Mouse (Mus musculus) heart, embryonic 13.5 days (tissue): ENCODE results near the gene Hira. TPM values are rescaled to one million over a fixed set of nuclear protein-coding genes. Genes with fewer than 3 reads are reported as not detected.
"Not testable (repeated sequence)": the region's sequence is repeated elsewhere in the genome, so short reads cannot be mapped to it uniquely, and the experiment has no call there.

Experiments
- ATAC-seq: fragments of 200-750 bp; cut with Nextera tagmentation; 2 replicates; pipeline ENCODE4 v1.8.0; 2017; ENCODE audit warnings: moderate TSS enrichment; ENCODE audit not compliant: insufficient number of reproducible peaks, low FRiP score, low TSS enrichment; ENCODE audit errors: extremely low read depth
- H3K27ac ChIP-seq: fragments of 300-500 bp; sonication (generic); replicated peaks from 2 replicates; pipeline ENCODE4 v1.5.1; 2015; ENCODE audit warnings: moderate library complexity, mild to moderate bottlenecking, inconsistent platforms
- H3K27me3 ChIP-seq: fragments of 300-500 bp; sonication (generic); replicated peaks from 2 replicates; pipeline ENCODE4 v1.6.1; 2015; ENCODE audit warnings: mild to moderate bottlenecking, inconsistent platforms
- H3K36me3 ChIP-seq: fragments of 300-500 bp; sonication (generic); 2 replicates; pipeline ENCODE4 v1.6.1; 2015; ENCODE audit warnings: mild to moderate bottlenecking, inconsistent platforms
- H3K4me1 ChIP-seq: fragments of 300-500 bp; sonication (generic); 2 replicates; pipeline ENCODE4 v1.6.1; 2015; ENCODE audit warnings: inconsistent platforms
- H3K4me2 ChIP-seq: fragments of 300-500 bp; sonication (generic); 2 replicates; pipeline ENCODE4 v1.6.1; 2015; ENCODE audit warnings: inconsistent platforms, mild to moderate bottlenecking, moderate library complexity
- H3K4me3 ChIP-seq: fragments of 300-500 bp; sonication (generic); 2 replicates; pipeline ENCODE4 v1.5.1; 2015; ENCODE audit warnings: moderate library complexity, mild to moderate bottlenecking, inconsistent platforms
- H3K9ac ChIP-seq: fragments of 300-500 bp; sonication (generic); 2 replicates; pipeline ENCODE4 v1.6.1; 2015; ENCODE audit warnings: inconsistent platforms, mild to moderate bottlenecking, moderate library complexity
- H3K9me3 ChIP-seq: fragments of 300-500 bp; sonication (generic); 2 replicates; pipeline ENCODE4 v1.6.1; 2016; ENCODE audit warnings: inconsistent platforms
- WGBS: fragments of 180-500 bp; shearing (Covaris S2); methylation state at CpG from one replicate; pipeline ENCODE4 v1.1.7; 2015; ENCODE audit warnings: mixed read lengths; 5-methylcytosine and 5-hydroxymethylcytosine counted together
- polyA plus RNA-seq: library from polyadenylated mRNA; unstranded; fragments of >200 nt; fragmentation: Nextera tagmentation; extraction: Ambion mirVana; gene quantifications from 2 replicates; pipeline ENCODE4 v1.2.1, GENCODE M21; 2015

Gene Hira
- polyA plus RNA-seq, result 11.0 and 11.8 TPM in 2 replicates

GRCm38 (mm10) chr16:18876442-18877308 lies at the start of gene Hira, which contains the start of gene Mrpl40:
Gene Hira, plus strand, starts transcription at chr16:18877037.
Gene Mrpl40, minus strand, starts transcription at chr16:18876862.
- Histone ChIP-seq H3K9ac (peak within 1 kb of the TSS; percentile 95), H3K36me3 (peaks cover 41% of the 10 kb centered on the region), H3K4me3 (peak within 1 kb of the TSS; percentile 96), H3K27me3 (no peaks in the 10 kb centered on the region), H3K9me3 (no peaks in the 10 kb centered on the region), H3K27ac (peak within 1 kb of the TSS; percentile 95), H3K4me2 (peak within 1 kb of the TSS; percentile 95), H3K4me1 (peaks cover 27% of the 10 kb centered on the region)
- under 1% methylated on average over 93 of the region's 93 CpGs for WGBS
- ATAC-seq, result peak; percentile 96

- Histone ChIP-seq H3K27ac (no peak overlapping the region), H3K4me3 (no peak overlapping the region), H3K9ac (no peak overlapping the region), H3K9me3 (no peaks in the 10 kb centered on the region), H3K36me3 (peaks cover 98% of the 10 kb centered on the region), H3K4me2 (no peak overlapping the region), H3K27me3 (no peaks in the 10 kb centered on the region), H3K4me1 (0 out of 2 replicates have a peak, but pooled peaks cover 4% of the 10 kb centered on the region)
- 87% methylated on average over 3 of the region's 3 CpGs for WGBS
- no peak for ATAC-seq
Measured at GRCm38 (mm10) chr16:18828630-18829029, 48.2 kb upstream of the Hira start.

GRCm38 (mm10) chr16:18829102-18829501 lies 47.7 kb upstream of the Hira start:
- WGBS, result 64% methylated on average over 6 of the region's 6 CpGs
- no peak overlapping the region for H3K4me3 ChIP-seq
- no peak for ATAC-seq
- H3K27ac ChIP-seq, result no peak overlapping the region
- no peak overlapping the region for H3K9ac ChIP-seq
- H3K4me2 ChIP-seq, result no peak overlapping the region
- H3K9me3 ChIP-seq, result no peaks in the 10 kb centered on the region
- 0 out of 2 replicates have a peak, but pooled peaks cover 4% of the 10 kb centered on the region for H3K4me1 ChIP-seq
- H3K36me3 ChIP-seq, result peaks cover 98% of the 10 kb centered on the region
- no peaks in the 10 kb centered on the region for H3K27me3 ChIP-seq

- WGBS, result 63% methylated on average over 2 of the region's 2 CpGs
- Histone ChIP-seq H3K27ac (no peak overlapping the region), H3K36me3 (peaks cover 70% of the 10 kb centered on the region)
Measured at GRCm38 (mm10) chr16:18833486-18833885, 43.4 kb upstream of the Hira start.

GRCm38 (mm10) chr16:18836073-18836467 lies 40.8 kb upstream of the Hira start:
- Histone ChIP-seq H3K36me3 (peaks cover 59% of the 10 kb centered on the region), H3K4me1 (peaks cover 4% of the 10 kb centered on the region; the same call in 1 of the 2 replicates), H3K27me3 (no peaks in the 10 kb centered on the region), H3K4me3 (peak overlapping the region; percentile 97), H3K9me3 (no peaks in the 10 kb centered on the region), H3K4me2 (peak overlapping the region; percentile 79), H3K27ac (no peak overlapping the region), H3K9ac (peak overlapping the region; percentile 95; the same call in 1 of the 2 replicates)
- no peak for ATAC-seq
- WGBS, result 24% methylated on average over 3 of the region's 3 CpGs

More at GRCm38 (mm10) chr16:18833486-18833885, 43.4 kb upstream of the Hira start:
- no peak overlapping the region for H3K4me2 ChIP-seq
- H3K9me3 ChIP-seq, result no peaks in the 10 kb centered on the region
- H3K27me3 ChIP-seq, result no peaks in the 10 kb centered on the region
- no peak overlapping the region for H3K4me3 ChIP-seq
- no peak for ATAC-seq
- H3K9ac ChIP-seq, result no peak overlapping the region
- H3K4me1 ChIP-seq, result peaks cover 8% of the 10 kb centered on the region; the same call in 1 of the 2 replicates

GRCm38 (mm10) chr16:18836468-18837208 lies 40.2 kb upstream of the Hira start, which contains the start of the genes 2510002D24Rik and Gm28539:
Gene 2510002D24Rik, plus strand, starts transcription at chr16:18836578.
Gene Gm28539, plus strand, starts transcription at chr16:18836584.
- H3K9me3 ChIP-seq, result no peaks in the 10 kb centered on the region
- H3K4me3 ChIP-seq, result peak within 1 kb of the TSS; percentile 97
- under 1% methylated on average over 45 of the region's 46 CpGs for whole genome bisulfite sequencing
- peak within 1 kb of the TSS; percentile 95 for H3K9ac ChIP-seq
- H3K27me3 ChIP-seq, result no peaks in the 10 kb centered on the region
- peaks cover 58% of the 10 kb centered on the region for H3K36me3 ChIP-seq
- H3K4me2 ChIP-seq, result peak within 1 kb of the TSS; percentile 79
- peak; percentile 86 for ATAC-seq
- H3K27ac ChIP-seq, result peak within 1 kb of the TSS; percentile 73
- H3K4me1 ChIP-seq, result peaks cover 4% of the 10 kb centered on the region; the same call in 1 of the 2 replicates

GRCm38 (mm10) chr16:18838346-18838745 lies 38.5 kb upstream of the Hira start:
- Histone ChIP-seq H3K4me3 (no peak overlapping the region), H3K9ac (no peak overlapping the region), H3K36me3 (peaks cover 41% of the 10 kb centered on the region), H3K27me3 (no peaks in the 10 kb centered on the region), H3K4me1 (peaks cover 4% of the 10 kb centered on the region; the same call in 1 of the 2 replicates), H3K4me2 (no peak overlapping the region), H3K27ac (no peak overlapping the region), H3K9me3 (no peaks in the 10 kb centered on the region)
- 90% methylated on average over 4 of the region's 4 CpGs for WGBS
- ATAC-seq, result no peak

- H3K27me3 ChIP-seq, result no peaks in the 10 kb centered on the region
- no peak overlapping the region for H3K4me2 ChIP-seq
- no peak overlapping the region for H3K4me3 ChIP-seq
- no peak for ATAC-seq
- no peak overlapping the region for H3K27ac ChIP-seq
- H3K9ac ChIP-seq, result no peak overlapping the region
- peaks cover 7% of the 10 kb centered on the region; the same call in 1 of the 2 replicates for H3K9me3 ChIP-seq
- 81% methylated on average over 15 of the region's 15 CpGs for WGBS
- H3K36me3 ChIP-seq, result 0 out of 2 replicates have a peak, but pooled peaks cover 2% of the 10 kb centered on the region
- no peaks in the 10 kb centered on the region for H3K4me1 ChIP-seq
Measured at GRCm38 (mm10) chr16:18846301-18846820, 30.5 kb upstream of the Hira start.

- H3K4me1 ChIP-seq, H3K9ac ChIP-seq, ATAC-seq, H3K36me3 ChIP-seq, H3K4me2 ChIP-seq, H3K4me3 ChIP-seq, H3K27ac ChIP-seq, H3K27me3 ChIP-seq, H3K9me3 ChIP-seq: not testable (repeated sequence)
- WGBS, result 87% methylated on average over 15 of the region's 17 CpGs
Measured at GRCm38 (mm10) chr16:18849521-18850190, 27.2 kb upstream of the Hira start.

- Histone ChIP-seq H3K9ac (no peak overlapping the region), H3K27me3 (no peaks in the 10 kb centered on the region), H3K9me3 (0 out of 2 replicates have a peak, but pooled peaks cover 6% of the 10 kb centered on the region), H3K27ac (no peak overlapping the region), H3K36me3 (no peaks in the 10 kb centered on the region), H3K4me3 (no peak overlapping the region), H3K4me2 (no peak overlapping the region), H3K4me1 (no peaks in the 10 kb centered on the region)
- no peak for ATAC-seq
Measured at GRCm38 (mm10) chr16:18858551-18858950, 18.3 kb upstream of the Hira start.
